10 mouse cellular contexts compared by ENCODE assay signal in the genomic region with DNA sequence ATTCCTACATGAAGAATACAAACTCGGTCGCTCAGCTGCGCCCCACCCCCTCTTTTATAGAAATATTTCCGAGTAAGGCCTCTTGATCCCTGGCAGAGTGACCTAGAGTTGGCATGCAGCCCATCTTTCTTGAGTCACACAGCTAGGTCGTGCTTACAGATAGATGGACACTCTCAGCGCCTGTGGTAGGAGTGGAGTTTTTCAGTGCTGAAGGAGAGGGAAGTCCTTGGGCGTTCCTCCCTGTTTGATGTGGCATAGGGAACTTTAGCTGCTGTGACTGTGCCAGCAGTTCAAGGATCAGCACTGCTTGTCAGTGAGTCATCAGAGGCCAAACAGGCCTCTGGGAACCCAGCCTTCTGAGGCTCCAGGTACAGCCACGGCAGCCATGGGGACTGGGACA. TPM values are rescaled to one million over a fixed set of nuclear protein-coding genes. Genes with fewer than 3 reads are reported as not detected.
DNase-seq lines count a peak whose midpoint lies in the region; ATAC-seq lines count a peak whose summit lies in the region.
"Had no signal": no experiment of that assay in that cellular context is flagged by ENCODE, and none has a peak within 500 bp of the region (broad histone marks: within the 10 kb centered on the region; RNA-seq: fewer than 3 reads in every experiment).

No protein-coding gene starts in this region.

- H3K27me3 ChIP-seq in lung, embryonic 16.5 days (ENCODE audit: control insufficient read depth, insufficient read depth, low read depth, low read length): peaks cover 6% of the 10 kb centered on the region; the same call in 1 of the 2 replicates
- peaks cover 5% of the 10 kb centered on the region; the same call in 1 of the 2 replicates for H3K27me3 ChIP-seq in midbrain, embryonic 13.5 days

- H3K9me3 ChIP-seq in lung, embryonic 16.5 days (ENCODE audit: control insufficient read depth, low read length): no peaks in the 10 kb centered on the region
- no peaks in the 10 kb centered on the region for H3K9me3 ChIP-seq in midbrain, embryonic 13.5 days
- H3K9me3 ChIP-seq: limb, embryonic 13.5 days had no signal

- H3K4me1 ChIP-seq in lung, embryonic 16.5 days (replicated peaks; ENCODE audit: control insufficient read depth, insufficient read depth, low read length): peaks cover 16% of the 10 kb centered on the region
- H3K4me1 ChIP-seq in midbrain, embryonic 13.5 days (replicated peaks): 0 out of 2 replicates have a peak, but pooled peaks cover 3% of the 10 kb centered on the region

- H3K36me3 ChIP-seq in lung, embryonic 16.5 days (ENCODE audit: control insufficient read depth, insufficient read depth, low read length): no peaks in the 10 kb centered on the region
- H3K36me3 ChIP-seq in midbrain, embryonic 13.5 days: no peaks in the 10 kb centered on the region
- H3K36me3 ChIP-seq: limb, embryonic 13.5 days had no signal

- intact Hi-C loops in gastrocnemius, postnatal 36 days (cut with DNase I): no loop called here

- H3K27ac ChIP-seq in lung, embryonic 16.5 days (ENCODE audit: low read length): peak overlapping the region; percentile 38; the same call in 1 of the 2 replicates
- H3K27ac ChIP-seq in midbrain, embryonic 13.5 days: no peak overlapping the region
- H3K27ac ChIP-seq: limb, embryonic 13.5 days had no signal

- ATAC-seq in lung, embryonic 16.5 days (ENCODE audit: low read depth): peak; percentile 92
- ATAC-seq in midbrain, embryonic 13.5 days: no peak

- WGBS in lung, embryonic 16.5 days: 26% methylated on average over 8 of the region's 8 CpGs
- WGBS in midbrain, embryonic 13.5 days: 81% methylated on average over 8 of the region's 8 CpGs

- no peak overlapping the region for H3K9ac ChIP-seq in lung, embryonic 16.5 days (ENCODE audit: low read length)
- H3K9ac ChIP-seq in midbrain, embryonic 13.5 days (replicated peaks): no peak overlapping the region
- H3K9ac ChIP-seq: limb, embryonic 13.5 days had no signal

- H3K4me2 ChIP-seq in lung, embryonic 16.5 days (ENCODE audit: low read depth, low read length): no peak overlapping the region
- H3K4me2 ChIP-seq in midbrain, embryonic 13.5 days (replicated peaks): no peak overlapping the region
- H3K4me2 ChIP-seq: limb, embryonic 13.5 days had no signal

- no peak overlapping the region for H3K4me3 ChIP-seq in lung, embryonic 16.5 days (ENCODE audit: low read length)
- no peak overlapping the region for H3K4me3 ChIP-seq in midbrain, embryonic 13.5 days (replicated peaks)
- H3K4me3 ChIP-seq: limb, embryonic 13.5 days had no signal

- DNase-seq in cerebellum, postnatal 10 days: peak; percentile 48 to 54
- DNase-seq in cerebellum, postnatal 36 days: no peak
- DNase-seq in MN1 (ENCODE audit: low spot score): peak; percentile 75
- DNase-seq in gastrocnemius, postnatal 36 days: peak; percentile 15 to 20
- no peak for DNase-seq in layer of hippocampus, adult 9-10 months (ENCODE audit: low spot score)
- no peak for DNase-seq in embryo, embryonic 11 days

RNA-seq across cellular contexts. Expression of a gene that starts 51.9 kb away (rescaled TPM):
- under 1 TPM; 0.07 to 0.23 TPM for total RNA-seq in gastrocnemius, postnatal 36 days (2021)
- polyA plus RNA-seq in lung, embryonic 16.5 days (2015; fragmentation: Nextera tagmentation; extraction: Ambion mirVana): 0.25 and 0.60 TPM in 2 replicates
- 0.07 TPM in 1 of 2 replicates, not detected in the other for polyA plus RNA-seq in midbrain, embryonic 13.5 days (2015; fragmentation: Nextera tagmentation; extraction: Ambion mirVana)
- total RNA-seq: common myeloid progenitor, adult 5-6 weeks had no signal

RNA-seq across cellular contexts. Expression of a gene that starts 58.9 kb away (rescaled TPM):
- total RNA-seq in gastrocnemius, postnatal 36 days (2021): under 1 TPM; 0.17 to 0.26 TPM
- polyA plus RNA-seq in lung, embryonic 16.5 days (2015; fragmentation: Nextera tagmentation; extraction: Ambion mirVana): 59.1 and 64.9 TPM in 2 replicates
- polyA plus RNA-seq in midbrain, embryonic 13.5 days (2015; fragmentation: Nextera tagmentation; extraction: Ambion mirVana): 24.4 and 26.4 TPM in 2 replicates

Comparison
In these comparisons a context has a peak if more than half of its experiments do, and no peak if none do; other contexts are left out.
1. DNase-seq: peak in cerebellum, postnatal 10 days (2 of 2), MN1 (single experiment) and gastrocnemius, postnatal 36 days (2 of 2); none in cerebellum, postnatal 36 days (0 of 2), layer of hippocampus, adult 9-10 months (single experiment) and embryo, embryonic 11 days (single experiment).